Mouse (Mus musculus) activated CD4-positive, CD25-positive, alpha-beta regulatory T cell (primary cell): Measurements from ENCODE around the gene Szt2. TPM values are rescaled to one million over a fixed set of nuclear protein-coding genes. Genes with fewer than 3 reads are reported as not detected.

Experiments used
- polyA plus RNA-seq, 2 experiments: library from polyadenylated mRNA; unstranded; fragments of 100-300 nt; shearing (Covaris generic); gene quantifications; one replicate each; pipeline ENCODE4 v1.2.1; 2017

Szt2 gene
- 10 to 100 TPM; 10.9 to 11.1 TPM for polyA plus RNA-seq

DNA sequence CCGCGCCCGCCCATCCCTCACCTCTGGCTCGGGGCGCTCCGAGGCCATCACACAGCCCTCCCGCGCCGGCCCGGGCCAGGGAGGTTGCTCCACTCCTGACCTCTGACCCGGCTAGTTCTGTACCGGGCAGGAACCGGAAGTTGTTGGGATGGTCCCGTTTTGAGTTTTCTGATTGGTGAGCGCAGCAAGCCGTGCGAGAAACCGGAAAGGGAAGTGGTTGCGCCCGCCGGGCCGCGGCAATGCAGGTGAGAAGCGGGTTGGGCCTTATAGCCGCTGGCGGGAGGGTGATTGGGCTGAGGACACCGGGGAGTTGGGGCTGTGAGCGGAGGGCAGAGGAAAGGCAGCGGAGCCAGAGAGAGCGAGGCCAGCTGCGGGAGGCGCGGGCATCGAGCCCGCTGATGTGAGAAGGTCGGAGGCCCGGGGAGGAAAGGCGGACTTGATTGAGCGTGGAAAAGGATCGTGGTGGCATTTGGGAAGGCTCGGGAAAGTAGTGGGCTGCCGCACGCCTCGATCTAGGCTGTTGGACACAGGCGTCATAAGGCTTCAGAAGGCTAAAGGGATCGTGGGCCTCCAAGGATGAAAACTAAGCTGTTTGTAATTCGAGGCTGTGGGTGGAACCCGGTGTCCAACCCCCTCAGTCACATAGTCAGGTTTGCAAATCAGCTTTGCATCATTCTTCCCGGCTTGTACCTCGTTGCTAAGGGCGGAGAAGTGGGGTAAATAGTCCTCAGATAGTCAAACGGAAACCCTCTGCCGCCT, at the start of gene Szt2, which contains the start of gene Med8:
Gene Szt2, minus strand, starts transcription at position 132 of the 759 bp plus-strand sequence.
Gene Med8, plus strand, starts transcription at position 196 of the 759 bp plus-strand sequence.

GRCm38 (mm10) chr4:118457345-118457975, 48.4 kb upstream of the Szt2 start, which contains the start of gene Mpl:
Gene Mpl, minus strand, starts transcription at chr4:118457513.

GRCm38 (mm10) chr4:118436820-118437603, 27.9 kb upstream of the Szt2 start, which contains the start of gene Cdc20:
Gene Cdc20, minus strand, starts transcription at chr4:118437352.

DNA sequence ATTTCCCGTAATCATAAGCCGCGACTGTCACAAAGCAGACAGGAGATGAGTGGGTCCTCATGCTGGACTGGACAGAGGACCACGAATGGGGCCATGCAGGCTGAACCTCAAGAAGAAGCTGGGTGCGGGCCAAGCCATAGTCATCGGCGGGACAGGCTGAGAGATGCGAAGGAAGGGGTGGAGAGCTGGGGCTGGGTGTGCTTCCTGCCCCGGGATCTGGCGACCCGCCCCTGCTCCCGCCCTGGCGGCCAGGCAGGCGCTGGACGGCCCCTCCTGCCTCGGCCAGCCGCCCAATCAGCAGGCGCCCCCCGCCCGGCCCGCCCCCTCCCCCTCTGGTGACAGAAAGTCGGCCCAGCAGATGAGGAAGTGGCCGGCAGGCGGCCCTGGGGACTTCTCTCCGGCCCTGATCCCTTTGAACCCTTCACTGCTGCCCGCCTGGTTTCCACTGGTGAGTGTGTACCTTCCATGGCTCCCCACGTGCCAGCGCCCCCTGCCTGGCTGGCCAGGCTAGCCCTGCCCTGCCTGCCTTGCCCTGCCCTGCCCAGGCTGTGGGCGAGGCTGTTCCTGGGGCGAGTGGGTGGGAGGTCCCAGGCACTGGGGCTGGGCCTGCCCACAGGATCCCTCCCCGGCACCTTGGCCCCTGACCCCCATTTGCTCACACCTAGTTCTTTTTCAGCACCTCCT, 18.8 kb upstream of the Szt2 start, which contains the start of gene Elovl1:
Gene Elovl1, plus strand, starts transcription at position 326 of the 684 bp plus-strand sequence.

Other genes starting within 250 kb of the Szt2 start
- gene Kdm4a, start 229.2 kb downstream of the Szt2 start, polyA plus RNA-seq = 10 to 100 TPM; 26.3 to 48.7 TPM
- gene Ptprf, start 117.9 kb downstream of the Szt2 start, polyA plus RNA-seq = 1 to 10 TPM in 1 of 2 experiments, under 1 TPM in 1; 0.13 to 2.1 TPM
- gene Med8, start 64 bp upstream of the Szt2 start, polyA plus RNA-seq = 100 to 1,000 TPM; 109 to 134 TPM
- 100 to 1,000 TPM; 140 to 166 TPM for gene Elovl1, start 18.8 kb upstream of the Szt2 start, polyA plus RNA-seq
- gene Cdc20, start 28.1 kb upstream of the Szt2 start, polyA plus RNA-seq = 10 to 100 TPM; 25.7 to 25.9 TPM
- gene Mpl, start 48.2 kb upstream of the Szt2 start, polyA plus RNA-seq = under 1 TPM; 0.11 to 0.17 TPM
- under 1 TPM in 1 of 2 experiments, not detected in 1; 0.10 TPM for gene Tie1, start 80.8 kb upstream of the Szt2 start, polyA plus RNA-seq
- not detected for gene 2610528J11Rik, start 117.7 kb upstream of the Szt2 start, polyA plus RNA-seq
- under 1 TPM in 1 of 2 experiments, not detected in 1; 0.33 TPM for gene Tmem125, start 134.8 kb upstream of the Szt2 start, polyA plus RNA-seq
- gene Cfap57, start 211.5 kb upstream of the Szt2 start, polyA plus RNA-seq = under 1 TPM in 1 of 2 experiments, not detected in 1; 0.10 TPM
- 100 to 1,000 TPM; 131 to 185 TPM for gene Ebna1bp2, start 211.5 kb upstream of the Szt2 start, polyA plus RNA-seq
- not detected for gene Olfr62, start 249.7 kb upstream of the Szt2 start, polyA plus RNA-seq